Mouse (Mus musculus) gastrocnemius, adult 2 months (tissue): ENCODE measurements around the gene Kcnk1. TPM values are rescaled to one million over a fixed set of nuclear protein-coding genes. Genes with fewer than 3 reads are reported as not detected.

Experiments
- DNase-seq: peaks from one replicate; pipeline ENCODE4 v3.0.0; 2022
- H3K27ac ChIP-seq: fragments of 200-600 bp; 2 replicates; pipeline ENCODE4 v1.8.1; 2022; ENCODE audit warnings: mild to moderate bottlenecking
- H3K4me3 ChIP-seq: fragments of 200-600 bp; 2 replicates; pipeline ENCODE4 v1.8.1; 2022; ENCODE audit warnings: mild to moderate bottlenecking, moderate library complexity
- CTCF ChIP-seq: fragments of 200-600 bp; IDR thresholded peaks from 2 replicates; pipeline ENCODE4 v1.8.1; 2022; ENCODE audit warnings: antibody characterized with exemption, mild to moderate bottlenecking, moderate library complexity
- intact Hi-C: fragments of 180-260 bp; cut with DNase I; formaldehyde crosslinking; loops from one replicate; pipeline ENCODE4 v1.15.1; 2025
- total RNA-seq, 2 experiments: library from RNA; stranded (reverse); gene quantifications; 2 replicates each; pipeline ENCODE4 v1.2.3; 2021

Gene Kcnk1
- total RNA-seq, 2 experiments from 2014 or later = 0.17 to 0.84 TPM

GRCm38 (mm10) chr8:126032776-126033175 is 37.8 kb downstream of the Kcnk1 start:
- intact Hi-C loops = no loop called here
- no peak for TF ChIP-seq CTCF
- H3K27ac ChIP-seq = no peak overlapping the region
- DNase-seq = no peak
- no peak overlapping the region for H3K4me3 ChIP-seq

- no peak overlapping the region for H3K27ac ChIP-seq
- intact Hi-C loops = no loop called here
- no peak for DNase-seq
- H3K4me3 ChIP-seq = no peak overlapping the region
- TF ChIP-seq CTCF = no peak
Observed at GRCm38 (mm10) chr8:126035046-126035445, 40.1 kb downstream of the Kcnk1 start.

- intact Hi-C loops = no loop called here
- no peak overlapping the region for H3K4me3 ChIP-seq
- no peak for DNase-seq
- TF ChIP-seq CTCF = no peak
- H3K27ac ChIP-seq = no peak overlapping the region
Observed at GRCm38 (mm10) chr8:126036340-126036739, 41.4 kb downstream of the Kcnk1 start.

- no peak for TF ChIP-seq CTCF
Observed at GRCm38 (mm10) chr8:126045751-126046150, 50.8 kb downstream of the Kcnk1 start.

GRCm38 (mm10) chr8:126053911-126054310 is 58.9 kb downstream of the Kcnk1 start:
- no peak for TF ChIP-seq CTCF
- Histone ChIP-seq H3K27ac (no peak overlapping the region), H3K4me3 (no peak overlapping the region)
- no peak for DNase-seq
- intact Hi-C loops = no loop called here

More at GRCm38 (mm10) chr8:126045751-126046150, 50.8 kb downstream of the Kcnk1 start:
- no peak for DNase-seq
- no peak overlapping the region for H3K4me3 ChIP-seq
- H3K27ac ChIP-seq = no peak overlapping the region
- intact Hi-C loops = no loop called here

- TF ChIP-seq CTCF = no peak
- no peak for DNase-seq
- no peak overlapping the region for H3K4me3 ChIP-seq
- intact Hi-C loops = no loop called here
- no peak overlapping the region for H3K27ac ChIP-seq
Observed at GRCm38 (mm10) chr8:126058876-126059275, 63.9 kb downstream of the Kcnk1 start.

GRCm38 (mm10) chr8:126062844-126063243 is 67.9 kb downstream of the Kcnk1 start:
- DNase-seq = no peak
- Histone ChIP-seq H3K4me3 (no peak overlapping the region), H3K27ac (no peak overlapping the region)
- no peak for TF ChIP-seq CTCF
- intact Hi-C loops = no loop called here

- no peak for TF ChIP-seq CTCF
- no peak overlapping the region for H3K27ac ChIP-seq
- intact Hi-C loops = no loop called here
- H3K4me3 ChIP-seq = no peak overlapping the region
- no peak for DNase-seq
Observed at GRCm38 (mm10) chr8:126063832-126064409, 69.0 kb downstream of the Kcnk1 start.

- Histone ChIP-seq H3K4me3 (no peak overlapping the region), H3K27ac (no peak overlapping the region)
- intact Hi-C loops = no loop called here
- TF ChIP-seq CTCF = no peak
- DNase-seq = no peak
Observed at GRCm38 (mm10) chr8:126064587-126065145, 69.7 kb downstream of the Kcnk1 start.

- intact Hi-C loops = no loop called here
- H3K4me3 ChIP-seq = no peak overlapping the region
- DNase-seq = no peak
- H3K27ac ChIP-seq = no peak overlapping the region
- TF ChIP-seq CTCF = no peak
Observed at GRCm38 (mm10) chr8:126067306-126067705, 72.3 kb downstream of the Kcnk1 start.

- DNase-seq = no peak
- no peak for TF ChIP-seq CTCF
- intact Hi-C loops = no loop called here
- Histone ChIP-seq H3K27ac (no peak overlapping the region), H3K4me3 (no peak overlapping the region)
Observed at GRCm38 (mm10) chr8:126068136-126068535, 73.2 kb downstream of the Kcnk1 start.

GRCm38 (mm10) chr8:126072678-126073077 is 77.7 kb downstream of the Kcnk1 start:
- H3K27ac ChIP-seq = no peak overlapping the region
- H3K4me3 ChIP-seq = no peak overlapping the region
- DNase-seq = no peak
- intact Hi-C loops = no loop called here
- TF ChIP-seq CTCF = no peak

- TF ChIP-seq CTCF = no peak
- Histone ChIP-seq H3K27ac (no peak overlapping the region), H3K4me3 (no peak overlapping the region)
- no peak for DNase-seq
- intact Hi-C loops = no loop called here
Observed at GRCm38 (mm10) chr8:126073141-126073740, 78.3 kb downstream of the Kcnk1 start.

GRCm38 (mm10) chr8:126074111-126074510 is 79.1 kb downstream of the Kcnk1 start:
- intact Hi-C loops = no loop called here
- Histone ChIP-seq H3K27ac (no peak overlapping the region), H3K4me3 (no peak overlapping the region)
- no peak for DNase-seq
- no peak for TF ChIP-seq CTCF
